Mouse (Mus musculus) spleen, adult 2 months (tissue): Measurements from ENCODE around the gene Pakap.

Experiments used
- CTCF ChIP-seq: fragments of 200-500 bp; IDR thresholded peaks from 2 replicates; pipeline ENCODE4 v1.5.1; 2011; ENCODE audit warnings: mild to moderate bottlenecking, inconsistent platforms; ENCODE audit not compliant: insufficient read depth, insufficient read length, insufficient replicate concordance; ENCODE audit errors: extremely low read depth
- POLR2A ChIP-seq: fragments of 200-500 bp; IDR thresholded peaks from 2 replicates; pipeline ENCODE4 v1.6.1; 2011; ENCODE audit warnings: low read depth, low read length, inconsistent platforms

GRCm38 (mm10) chr4:57797548-57798285, 229.7 kb downstream of the Pakap start:
- no peak for TF ChIP-seq CTCF
- TF ChIP-seq POLR2A = no peak
